Mouse (Mus musculus): ENCODE data around the gene Tyw5. TPM values are rescaled to one million over a fixed set of nuclear protein-coding genes. Genes with fewer than 3 reads are reported as not detected.

Gene Tyw5
- polyA plus RNA-seq, 1 experiment from 2014 or later = 21.2 TPM

DNA sequence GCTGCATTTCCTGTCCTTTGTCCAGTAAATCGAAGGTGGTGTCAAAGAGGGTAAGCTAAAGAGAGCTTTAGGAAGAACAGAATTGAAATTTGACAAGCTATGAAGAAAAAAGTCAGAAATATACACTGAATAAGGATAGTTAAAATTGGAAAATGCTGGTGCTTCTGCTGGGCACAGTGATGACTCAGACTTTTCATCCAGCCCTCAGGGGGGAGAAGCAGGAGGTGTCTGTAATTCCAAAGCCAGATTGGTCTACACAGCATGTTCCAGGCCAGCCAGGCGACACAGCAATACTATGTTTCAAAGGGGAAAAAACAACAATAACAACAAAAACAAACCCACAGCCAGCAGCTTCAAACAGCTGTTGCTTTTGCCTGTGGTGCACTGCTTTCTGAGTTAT lies 6.5 kb upstream of the Tyw5 start:
- H3K36me3 ChIP-seq = peaks cover 45% of the 10 kb centered on the region
- H3K27me3 ChIP-seq = no peaks in the 10 kb centered on the region
- H3K9me3 ChIP-seq = no peaks in the 10 kb centered on the region
- no peak overlapping the region for H3K27ac ChIP-seq
- WGBS = 90% methylated on average over 2 of the region's 2 CpGs
- no peak overlapping the region for H3K4me2 ChIP-seq
- ATAC-seq (ENCODE audit: low FRiP score) = no peak
- no peak overlapping the region for H3K9ac ChIP-seq
- H3K4me3 ChIP-seq = no peak overlapping the region
- H3K4me1 ChIP-seq (replicated peaks) = peaks cover 9% of the 10 kb centered on the region

DNA sequence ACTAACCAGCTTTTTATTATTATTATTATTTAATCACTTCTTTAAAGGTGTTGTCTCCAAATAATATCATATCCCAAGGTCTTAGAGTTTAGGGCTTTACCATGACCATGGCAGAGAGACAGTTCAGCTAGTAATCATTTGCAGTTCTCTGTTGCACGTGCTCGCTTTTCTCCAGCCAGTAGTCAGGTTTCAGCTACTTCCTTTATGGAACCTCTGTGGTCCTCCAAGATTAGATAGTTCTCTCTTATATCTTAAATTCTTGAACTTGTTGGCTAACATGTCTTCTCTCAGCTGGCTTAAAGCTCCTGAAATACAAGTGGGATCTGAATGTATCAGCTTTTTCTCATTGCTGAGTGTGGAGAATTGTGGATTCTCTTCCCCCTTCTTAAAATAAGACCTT lies 2.1 kb upstream of the Tyw5 start:
- H3K27ac ChIP-seq = no peak overlapping the region
- peaks cover 30% of the 10 kb centered on the region for H3K4me1 ChIP-seq (replicated peaks)
- no peaks in the 10 kb centered on the region for H3K9me3 ChIP-seq
- no peak overlapping the region for H3K9ac ChIP-seq
- no peak for ATAC-seq (ENCODE audit: low FRiP score)
- H3K36me3 ChIP-seq = peaks cover 20% of the 10 kb centered on the region
- WGBS = 89% methylated on average over 2 of the region's 2 CpGs
- H3K27me3 ChIP-seq = no peaks in the 10 kb centered on the region
- H3K4me2 ChIP-seq = peak overlapping the region; percentile 87; the same call in 1 of the 2 replicates
- no peak overlapping the region for H3K4me3 ChIP-seq

DNA sequence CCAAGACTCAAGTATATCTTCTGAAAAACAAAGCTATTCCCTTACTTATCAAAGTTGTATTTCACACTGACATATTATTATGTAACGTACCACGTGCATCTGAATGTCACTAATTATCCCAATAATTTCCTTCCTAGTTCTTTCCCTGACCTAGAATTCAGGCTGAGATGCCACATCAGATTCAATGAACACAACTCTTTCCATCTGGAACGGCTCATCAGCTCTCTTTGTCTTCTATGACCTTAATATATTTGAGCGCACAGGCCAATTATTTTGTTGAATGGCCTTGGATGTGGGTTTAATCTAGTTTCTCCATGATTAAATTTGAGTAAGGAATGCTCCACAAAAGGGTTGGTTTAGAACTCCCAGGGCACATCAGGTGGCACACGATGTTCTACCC lies 4.8 kb downstream of the Tyw5 start:
- no peaks in the 10 kb centered on the region for H3K27me3 ChIP-seq
- H3K4me3 ChIP-seq = no peak overlapping the region
- no peak overlapping the region for H3K4me2 ChIP-seq
- WGBS = 91% methylated on average over 5 of the region's 5 CpGs
- H3K4me1 ChIP-seq (replicated peaks) = peaks cover 10% of the 10 kb centered on the region
- no peak overlapping the region for H3K9ac ChIP-seq
- H3K36me3 ChIP-seq = peaks cover 28% of the 10 kb centered on the region
- no peak overlapping the region for H3K27ac ChIP-seq
- ATAC-seq (ENCODE audit: low FRiP score) = no peak
- H3K9me3 ChIP-seq = no peaks in the 10 kb centered on the region

DNA sequence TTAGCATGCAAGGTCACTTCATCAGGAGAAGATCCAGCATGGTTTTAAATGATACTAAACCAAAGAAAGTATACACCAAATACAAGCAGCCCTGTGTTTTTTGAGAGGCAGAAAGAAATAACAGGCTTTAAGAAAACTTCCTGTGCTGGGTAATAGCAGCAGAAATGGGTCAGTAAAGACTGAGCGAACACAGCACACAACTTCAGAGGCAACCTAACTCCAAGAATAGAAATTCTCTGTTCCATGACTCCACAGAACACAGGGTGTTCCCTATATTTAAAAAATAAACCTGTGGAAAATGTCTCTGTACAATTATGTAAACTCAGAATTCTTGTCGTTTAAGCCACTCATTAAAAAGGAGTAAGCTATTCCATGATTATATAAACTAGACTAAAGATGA lies 6.0 kb downstream of the Tyw5 start:
- Histone ChIP-seq H3K4me3 (no peak overlapping the region), H3K27me3 (no peaks in the 10 kb centered on the region), H3K4me2 (no peak overlapping the region), H3K36me3 (peaks cover 37% of the 10 kb centered on the region), H3K4me1 (replicated peaks) (peaks cover 9% of the 10 kb centered on the region; the same call in 1 of the 2 replicates), H3K27ac (no peak overlapping the region), H3K9me3 (no peaks in the 10 kb centered on the region), H3K9ac (no peak overlapping the region)
- WGBS = 93% methylated on average over 2 of the region's 2 CpGs
- no peak for ATAC-seq (ENCODE audit: low FRiP score)

DNA sequence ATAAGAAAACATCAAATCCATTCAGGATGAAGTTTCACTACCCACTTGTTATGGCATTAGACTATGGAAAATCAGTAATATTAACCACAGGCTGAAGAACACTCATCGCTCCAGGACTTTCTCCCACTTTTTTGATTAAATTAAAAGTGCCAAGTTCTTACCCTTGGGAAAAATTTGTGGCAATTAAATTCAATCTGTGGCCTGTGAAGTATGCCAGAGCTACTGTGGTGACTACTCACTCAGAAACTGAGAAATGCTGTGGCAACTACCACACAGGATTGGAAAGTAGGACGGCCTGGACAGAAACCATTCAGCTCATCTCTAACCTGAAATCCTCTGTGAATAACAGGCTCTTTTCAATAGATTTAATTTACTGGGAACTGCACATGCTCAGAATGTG lies 6.6 kb downstream of the Tyw5 start:
- H3K27me3 ChIP-seq = no peaks in the 10 kb centered on the region
- no peak overlapping the region for H3K27ac ChIP-seq
- H3K9ac ChIP-seq = no peak overlapping the region
- H3K9me3 ChIP-seq = no peaks in the 10 kb centered on the region
- peaks cover 37% of the 10 kb centered on the region for H3K36me3 ChIP-seq
- no peak overlapping the region for H3K4me2 ChIP-seq
- 95% methylated on average over 2 of the region's 2 CpGs for WGBS
- no peak overlapping the region for H3K4me3 ChIP-seq
- peaks cover 4% of the 10 kb centered on the region; the same call in 1 of the 2 replicates for H3K4me1 ChIP-seq (replicated peaks)
- no peak for ATAC-seq (ENCODE audit: low FRiP score)

DNA sequence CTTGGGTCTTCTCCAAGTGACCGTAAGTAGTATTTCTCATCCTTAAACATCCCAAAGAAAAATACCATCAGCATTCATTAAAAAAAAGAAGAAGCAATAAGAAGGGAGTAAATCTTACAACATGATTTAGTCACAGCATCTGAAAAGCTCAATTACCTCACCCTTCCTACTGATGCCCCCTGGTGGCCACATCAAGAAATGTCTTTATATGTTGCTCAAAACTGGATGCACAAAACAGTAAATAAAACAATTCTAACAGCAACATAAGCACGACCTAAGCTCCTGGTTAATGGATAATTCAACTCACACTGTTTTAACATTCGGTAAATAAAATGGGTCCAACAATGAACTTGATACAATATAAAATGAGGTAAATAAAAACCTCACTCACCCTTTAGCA lies 12.8 kb downstream of the Tyw5 start:
- Histone ChIP-seq H3K4me1 (replicated peaks) (no peaks in the 10 kb centered on the region), H3K27ac (no peak overlapping the region), H3K27me3 (no peaks in the 10 kb centered on the region), H3K4me2 (no peak overlapping the region), H3K36me3 (peaks cover 43% of the 10 kb centered on the region), H3K9ac (no peak overlapping the region), H3K9me3 (no peaks in the 10 kb centered on the region), H3K4me3 (no peak overlapping the region)
- 68% methylated on average over 3 of the region's 3 CpGs for WGBS
- ATAC-seq (ENCODE audit: low FRiP score) = 0 out of 2 replicates have a peak, but pooled peaks have one; percentile 7

DNA sequence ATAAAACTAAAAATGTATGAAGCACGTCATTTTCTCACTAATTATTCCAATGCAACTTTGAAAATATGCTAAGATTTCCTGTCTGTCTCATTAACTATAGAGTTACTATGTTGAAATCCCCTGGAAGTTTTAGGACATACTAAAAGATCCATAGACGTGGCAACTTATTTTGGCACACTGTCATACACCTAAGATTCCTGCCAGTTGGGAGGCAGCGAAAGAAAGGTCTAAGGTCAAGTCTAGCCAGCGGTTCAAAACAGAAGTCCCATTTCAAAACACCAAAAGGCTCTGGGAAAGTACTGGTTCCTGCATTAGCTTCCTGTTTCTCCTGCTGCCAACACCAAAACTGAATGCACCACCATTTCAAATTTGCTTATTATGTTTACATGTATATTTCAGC lies 14.5 kb downstream of the Tyw5 start:
- no peaks in the 10 kb centered on the region for H3K27me3 ChIP-seq
- no peak overlapping the region for H3K4me3 ChIP-seq
- no peaks in the 10 kb centered on the region for H3K9me3 ChIP-seq
- no peak overlapping the region for H3K4me2 ChIP-seq
- peaks cover 3% of the 10 kb centered on the region; the same call in 1 of the 2 replicates for H3K4me1 ChIP-seq (replicated peaks)
- WGBS = 84% methylated on average over 4 of the region's 4 CpGs
- H3K36me3 ChIP-seq = peaks cover 35% of the 10 kb centered on the region
- ATAC-seq (ENCODE audit: low FRiP score) = no peak
- no peak overlapping the region for H3K9ac ChIP-seq
- H3K27ac ChIP-seq = no peak overlapping the region

DNA sequence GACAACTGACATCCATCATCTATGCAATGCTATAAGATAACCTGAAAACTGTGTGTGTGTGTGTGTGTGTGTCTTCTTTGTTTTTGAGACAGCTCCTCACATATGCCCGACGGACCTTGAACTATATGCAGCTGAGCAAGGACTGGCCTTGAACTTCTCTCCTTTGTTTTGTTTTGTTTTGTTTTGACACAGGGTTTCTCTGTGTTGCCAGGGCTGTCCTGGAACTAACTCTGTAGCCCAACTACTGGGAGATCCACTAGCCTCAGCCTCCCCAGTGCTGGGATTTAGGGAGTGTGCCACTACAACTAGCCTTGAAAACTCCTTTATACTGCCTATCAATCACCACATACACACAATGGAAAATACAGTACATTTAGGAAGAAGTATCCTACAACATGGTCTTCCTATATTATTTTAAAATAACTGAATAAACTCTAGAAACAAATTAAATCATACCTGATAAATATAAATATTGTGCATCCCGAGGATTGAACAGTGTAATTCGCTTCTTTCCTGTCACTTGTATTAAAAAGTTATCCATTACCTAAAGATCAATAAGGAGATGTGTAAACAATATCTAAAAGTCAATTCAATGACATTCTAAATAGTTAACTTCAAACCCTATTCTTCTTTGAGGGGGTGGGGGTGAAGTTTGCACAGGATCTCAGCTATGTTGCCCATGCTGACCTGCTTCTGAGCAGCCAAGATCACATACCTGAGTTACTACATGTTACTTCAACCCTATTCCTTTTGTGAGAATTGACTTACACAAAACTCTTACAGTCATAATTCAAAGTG lies 15.7 kb downstream of the Tyw5 start:
- peaks cover 26% of the 10 kb centered on the region for H3K36me3 ChIP-seq
- H3K4me2 ChIP-seq = no peak overlapping the region
- no peak overlapping the region for H3K4me3 ChIP-seq
- H3K9me3 ChIP-seq = no peaks in the 10 kb centered on the region
- H3K27me3 ChIP-seq = no peaks in the 10 kb centered on the region
- WGBS = 92% methylated on average over 4 of the region's 4 CpGs
- no peak overlapping the region for H3K9ac ChIP-seq
- H3K27ac ChIP-seq = no peak overlapping the region
- ATAC-seq (ENCODE audit: low FRiP score) = no peak
- H3K4me1 ChIP-seq (replicated peaks) = peaks cover 3% of the 10 kb centered on the region; the same call in 1 of the 2 replicates

DNA sequence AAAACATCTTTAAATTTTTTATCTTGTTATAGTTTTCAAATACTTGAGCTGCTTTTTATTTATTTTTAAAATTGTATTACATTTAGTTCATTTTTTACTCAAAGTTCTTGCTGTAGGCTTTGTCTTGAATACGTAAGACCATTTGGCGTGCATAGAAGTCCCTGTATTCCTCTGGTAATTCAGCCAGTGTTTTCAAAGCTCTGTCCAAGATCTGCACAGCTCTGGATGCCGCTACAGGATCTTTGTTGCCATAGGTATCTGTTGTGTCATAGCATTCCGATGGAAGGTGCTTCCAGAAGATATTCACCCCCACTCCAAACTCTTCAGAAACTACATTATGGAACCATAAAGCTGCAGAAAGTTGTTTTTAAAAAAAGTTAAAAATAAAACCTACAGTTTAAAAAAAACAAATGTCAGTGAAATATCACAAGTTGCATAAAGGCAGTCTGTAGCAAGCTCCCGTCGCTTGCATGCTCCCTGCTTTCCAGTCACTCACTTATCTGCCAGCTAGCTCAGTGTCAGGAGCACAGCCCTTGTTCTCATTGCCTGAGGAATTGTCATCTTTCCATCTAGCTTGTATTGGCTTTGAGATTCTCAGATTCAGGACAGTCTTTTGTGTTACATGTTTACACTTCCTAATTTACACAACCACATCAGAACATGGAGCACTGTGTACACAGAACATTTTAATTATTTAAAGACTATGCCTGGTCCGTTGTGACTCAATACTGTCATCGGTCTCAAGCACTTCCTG lies 18.3 kb downstream of the Tyw5 start:
- WGBS = 86% methylated on average over 8 of the region's 8 CpGs
- Histone ChIP-seq H3K9ac (no peak overlapping the region), H3K27ac (peak overlapping the region; percentile 58; the same call in 1 of the 2 replicates), H3K27me3 (no peaks in the 10 kb centered on the region), H3K4me3 (no peak overlapping the region), H3K4me1 (replicated peaks) (peaks cover 3% of the 10 kb centered on the region; the same call in 1 of the 2 replicates), H3K4me2 (no peak overlapping the region), H3K36me3 (peaks cover 17% of the 10 kb centered on the region), H3K9me3 (no peaks in the 10 kb centered on the region)
- peak; percentile 82 for ATAC-seq (ENCODE audit: low FRiP score)

DNA sequence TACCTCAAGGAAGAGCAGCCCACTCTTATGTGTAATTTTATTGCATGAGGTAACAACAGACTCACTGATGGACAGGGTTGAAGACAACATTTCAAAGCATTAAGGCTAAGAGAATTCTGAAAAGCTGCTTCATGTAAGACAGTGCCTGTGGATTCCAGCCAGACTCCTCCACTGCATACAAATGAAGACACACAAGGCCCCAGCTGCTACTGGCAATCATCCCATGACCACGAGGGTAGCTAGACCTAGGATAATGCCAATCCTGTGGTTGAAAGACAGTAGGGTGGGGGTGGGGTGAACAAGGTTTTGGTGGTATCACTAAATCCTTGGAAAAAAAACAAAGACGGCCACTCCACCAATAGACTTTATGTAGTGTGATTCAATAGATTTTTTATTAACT lies 19.0 kb downstream of the Tyw5 start:
- Histone ChIP-seq H3K4me1 (replicated peaks) (peaks cover 3% of the 10 kb centered on the region; the same call in 1 of the 2 replicates), H3K27me3 (no peaks in the 10 kb centered on the region), H3K4me2 (no peak overlapping the region), H3K4me3 (no peak overlapping the region), H3K9me3 (no peaks in the 10 kb centered on the region), H3K9ac (no peak overlapping the region), H3K27ac (0 out of 2 replicates have a peak overlapping the region, but pooled peaks have one; percentile 50), H3K36me3 (peaks cover 13% of the 10 kb centered on the region)
- peak; percentile 96 for ATAC-seq (ENCODE audit: low FRiP score)
- WGBS = 43% methylated on average over 2 of the region's 2 CpGs

DNA sequence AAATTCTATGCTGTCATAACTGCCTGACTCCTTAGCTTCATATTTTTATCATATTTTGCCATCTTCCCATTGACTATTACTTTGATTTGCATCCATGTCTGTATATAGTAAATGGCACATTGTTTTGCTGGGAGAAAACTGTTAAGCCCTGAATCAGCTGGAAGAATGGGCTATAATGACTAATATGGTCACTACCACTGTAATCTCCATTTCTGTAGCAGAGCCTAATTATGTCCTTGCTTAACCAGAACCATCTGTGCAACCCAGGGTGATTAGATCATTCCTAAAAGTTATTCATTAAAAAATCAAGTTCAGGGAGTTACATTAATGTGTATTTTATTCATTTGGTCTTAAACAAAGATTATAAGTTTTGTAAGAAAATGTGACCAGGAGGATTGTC lies 20.4 kb downstream of the Tyw5 start:
- H3K27me3 ChIP-seq = no peaks in the 10 kb centered on the region
- no peak overlapping the region for H3K27ac ChIP-seq
- no peak overlapping the region for H3K9ac ChIP-seq
- peaks cover 8% of the 10 kb centered on the region for H3K36me3 ChIP-seq
- ATAC-seq (ENCODE audit: low FRiP score) = no peak
- H3K4me3 ChIP-seq = no peak overlapping the region
- H3K4me2 ChIP-seq = no peak overlapping the region
- no peaks in the 10 kb centered on the region for H3K9me3 ChIP-seq
- peaks cover 3% of the 10 kb centered on the region; the same call in 1 of the 2 replicates for H3K4me1 ChIP-seq (replicated peaks)

DNA sequence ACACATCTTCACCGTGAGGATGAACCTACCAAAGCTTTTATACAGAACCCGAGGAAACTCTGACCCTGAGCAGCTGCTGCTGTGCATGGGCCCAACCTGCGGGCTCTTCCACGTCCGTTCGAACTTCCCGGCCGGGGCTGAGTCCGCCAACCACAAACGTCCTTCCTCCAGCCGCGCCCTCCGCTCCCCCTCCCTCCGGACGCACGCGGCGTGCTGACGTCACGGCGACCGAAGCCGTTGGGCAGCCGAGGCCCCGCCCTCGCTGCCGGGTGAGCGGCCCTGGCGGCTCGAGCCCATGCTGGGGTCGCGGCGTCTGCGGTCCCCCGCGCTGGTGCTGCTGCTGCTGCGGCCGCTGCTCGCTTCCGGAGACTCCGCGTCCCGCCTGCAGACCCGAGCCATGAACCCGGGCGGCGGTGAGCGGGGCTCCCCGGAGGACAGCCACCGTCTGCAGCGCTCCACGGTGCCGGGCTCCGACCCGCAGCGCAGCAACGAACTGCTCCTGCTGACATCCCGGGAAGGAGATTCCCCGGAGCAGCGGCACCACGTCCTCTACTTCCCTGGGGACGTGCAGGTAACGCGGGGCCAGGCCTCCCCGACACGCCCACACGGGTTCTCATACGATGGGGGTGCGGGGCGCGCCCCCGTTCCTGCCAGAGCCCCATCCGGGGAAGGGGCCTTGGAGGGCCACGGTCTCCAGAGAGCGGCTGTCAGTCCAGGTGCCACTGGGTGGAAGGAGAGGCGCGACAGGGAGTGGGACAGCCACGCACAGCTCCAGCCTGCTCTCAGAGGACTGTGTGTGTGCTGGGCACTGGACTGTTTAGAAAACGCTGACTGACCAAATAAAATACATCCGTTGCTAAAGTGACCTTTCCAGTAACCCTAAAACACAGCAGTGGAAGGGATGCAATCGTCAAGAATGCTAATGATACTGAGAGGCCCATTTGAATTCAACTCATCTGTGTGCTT lies 29.2 kb downstream of the Tyw5 start, which contains the start of gene 1700066M21Rik:
Gene 1700066M21Rik, plus strand, starts transcription at position 245 of the 966 bp plus-strand sequence.
- ATAC-seq (ENCODE audit: low FRiP score) = peak; percentile 96
- no peaks in the 10 kb centered on the region for H3K9me3 ChIP-seq
- H3K9ac ChIP-seq = peak within 1 kb of the TSS; percentile 96
- under 1% methylated on average over 81 of the region's 81 CpGs for WGBS
- no peaks in the 10 kb centered on the region for H3K27me3 ChIP-seq
- peak within 1 kb of the TSS; percentile 84 for H3K4me2 ChIP-seq
- H3K36me3 ChIP-seq = no peaks in the 10 kb centered on the region
- H3K4me3 ChIP-seq = peak within 1 kb of the TSS; percentile 96
- H3K4me1 ChIP-seq (replicated peaks) = peaks cover 19% of the 10 kb centered on the region
- peak within 1 kb of the TSS; percentile 93 for H3K27ac ChIP-seq

Data from hindbrain, embryonic 13.5 days (tissue).